Mouse (Mus musculus) liver, embryonic 11.5 days (tissue): Measurements from ENCODE around the gene AI593442. TPM values are rescaled to one million over a fixed set of nuclear protein-coding genes. Genes with fewer than 3 reads are reported as not detected.

Source experiments
- ATAC-seq: fragments of 200-750 bp; cut with Nextera tagmentation; replicated peaks from 2 replicates; pipeline ENCODE4 v1.8.0; 2017; ENCODE audit warnings: moderate number of reproducible peaks, mild to moderate bottlenecking, moderate TSS enrichment, moderate library complexity; ENCODE audit not compliant: low FRiP score
- DNase-seq: peaks from one replicate; pipeline ENCODE4 v3.0.0-alpha.2; 2017; ENCODE audit warnings: low spot score
- H3K27ac ChIP-seq: fragments of 300-500 bp; sonication (generic); 2 replicates; pipeline ENCODE4 v1.5.1; 2014; ENCODE audit warnings: mild to moderate bottlenecking, low read depth, low read length, control low read depth
- H3K27me3 ChIP-seq: fragments of 300-500 bp; sonication (generic); replicated peaks from 2 replicates; pipeline ENCODE4 v1.6.1; 2014; ENCODE audit warnings: low read length, mixed read lengths; ENCODE audit not compliant: control insufficient read depth, insufficient read depth
- H3K36me3 ChIP-seq: fragments of 300-500 bp; sonication (generic); 2 replicates; pipeline ENCODE4 v1.6.1; 2014; ENCODE audit warnings: mild to moderate bottlenecking, low read length, moderate library complexity, mixed read lengths; ENCODE audit not compliant: control insufficient read depth, insufficient read depth
- H3K4me1 ChIP-seq: fragments of 300-500 bp; sonication (generic); replicated peaks from 2 replicates; pipeline ENCODE4 v1.6.1; 2014; ENCODE audit warnings: low read length, mixed read lengths; ENCODE audit not compliant: control insufficient read depth, insufficient read depth
- H3K4me2 ChIP-seq: fragments of 300-500 bp; sonication (generic); 2 replicates; pipeline ENCODE4 v1.6.1; 2014; ENCODE audit warnings: mild to moderate bottlenecking, control low read depth, moderate library complexity
- H3K4me3 ChIP-seq: fragments of 300-500 bp; sonication (generic); 2 replicates; pipeline ENCODE4 v1.5.1; 2014; ENCODE audit warnings: low read depth, low read length, control low read depth
- H3K9ac ChIP-seq: fragments of 300-500 bp; sonication (generic); 2 replicates; pipeline ENCODE4 v1.6.1; 2014; ENCODE audit warnings: low read depth, low read length, control low read depth
- H3K9me3 ChIP-seq: fragments of 300-500 bp; sonication (generic); 2 replicates; pipeline ENCODE4 v1.6.1; 2016; ENCODE audit warnings: low read length, inconsistent platforms, mixed read lengths; ENCODE audit not compliant: control insufficient read depth
- WGBS: fragments of 180-500 bp; shearing (Covaris S2); extraction: QIAGEN DNeasy Blood & Tissue Kit; methylation state at CpG from one replicate; pipeline ENCODE4 v1.1.7; 2014; 5-methylcytosine and 5-hydroxymethylcytosine counted together
- polyA plus RNA-seq: library from polyadenylated mRNA; unstranded; fragments of >200 nt; fragmentation: Nextera tagmentation; extraction: Ambion mirVana; gene quantifications from 2 replicates; pipeline ENCODE4 v1.2.1, GENCODE M21; 2014

AI593442 gene
- polyA plus RNA-seq, 1 experiment from 2014 or later, result 0.10 TPM

DNA sequence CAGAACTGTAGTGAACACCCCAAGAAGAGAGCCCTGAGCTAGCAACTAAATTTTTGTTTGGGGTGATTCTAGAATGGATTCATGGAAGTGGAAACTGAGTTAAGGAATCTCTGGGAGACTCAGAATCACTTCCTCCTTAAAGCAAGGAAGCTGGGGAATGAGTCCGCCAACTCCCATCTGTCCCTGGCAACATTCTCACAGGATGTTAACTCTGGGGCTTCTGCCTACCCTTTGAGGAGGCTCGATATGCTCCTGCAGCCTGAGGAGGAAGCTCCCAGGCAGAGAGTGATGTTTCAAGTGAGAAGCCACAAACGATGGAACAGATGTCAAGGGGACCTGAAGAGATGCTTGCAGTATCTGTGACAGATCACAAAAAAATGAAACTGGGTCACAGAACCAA lies 18.2 kb downstream of the AI593442 start:
- no peak overlapping the region for H3K27ac ChIP-seq
- 62% methylated on average over 3 of the region's 3 CpGs for WGBS
- ATAC-seq, result no peak

DNA sequence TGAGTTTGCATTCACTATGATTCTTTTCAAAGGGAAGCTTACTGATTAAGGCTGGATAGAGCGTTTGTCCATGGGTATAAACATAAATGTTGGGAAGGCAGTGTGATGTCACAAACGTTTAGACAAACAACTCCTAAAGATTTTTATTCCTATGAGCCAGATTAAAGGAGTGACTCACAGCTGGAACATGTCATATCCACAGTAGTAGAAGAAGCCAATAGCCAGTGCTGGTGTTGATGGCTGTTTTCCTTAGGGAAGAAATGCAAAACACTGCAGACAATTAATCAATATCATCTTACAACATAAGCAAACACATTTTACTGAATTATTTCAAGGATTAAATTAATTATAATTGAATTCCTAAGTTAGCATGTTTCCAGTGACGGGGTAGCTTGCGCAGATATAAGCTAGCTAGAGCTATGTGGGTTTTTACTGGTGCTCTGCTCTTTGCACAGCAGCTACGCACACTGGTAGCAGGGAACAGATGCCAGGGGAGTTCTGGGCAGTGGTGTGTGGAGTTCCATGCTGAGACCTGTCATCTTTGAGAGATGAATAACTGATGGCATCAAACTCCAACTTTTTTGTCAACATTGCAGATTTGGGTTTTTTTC lies 29.1 kb downstream of the AI593442 start:
- H3K27ac ChIP-seq, result no peak overlapping the region
- H3K4me3 ChIP-seq, result no peak overlapping the region
- H3K4me2 ChIP-seq, result no peak overlapping the region
- H3K36me3 ChIP-seq, result no peaks in the 10 kb centered on the region
- no peaks in the 10 kb centered on the region for H3K27me3 ChIP-seq
- no peak overlapping the region for H3K9ac ChIP-seq
- ATAC-seq (no peak), DNase-seq (no peak)
- no peaks in the 10 kb centered on the region for H3K4me1 ChIP-seq
- 76% methylated on average over 5 of the region's 5 CpGs for WGBS
- no peaks in the 10 kb centered on the region for H3K9me3 ChIP-seq

More for the DNA sequence above, 18.2 kb downstream of the AI593442 start:
- no peaks in the 10 kb centered on the region for H3K9me3 ChIP-seq
- DNase-seq, result no peak
- H3K4me1 ChIP-seq, result no peaks in the 10 kb centered on the region
- H3K27me3 ChIP-seq, result no peaks in the 10 kb centered on the region
- H3K36me3 ChIP-seq, result no peaks in the 10 kb centered on the region
- H3K4me3 ChIP-seq, result no peak overlapping the region
- H3K4me2 ChIP-seq, result no peak overlapping the region
- H3K9ac ChIP-seq, result no peak overlapping the region

DNA sequence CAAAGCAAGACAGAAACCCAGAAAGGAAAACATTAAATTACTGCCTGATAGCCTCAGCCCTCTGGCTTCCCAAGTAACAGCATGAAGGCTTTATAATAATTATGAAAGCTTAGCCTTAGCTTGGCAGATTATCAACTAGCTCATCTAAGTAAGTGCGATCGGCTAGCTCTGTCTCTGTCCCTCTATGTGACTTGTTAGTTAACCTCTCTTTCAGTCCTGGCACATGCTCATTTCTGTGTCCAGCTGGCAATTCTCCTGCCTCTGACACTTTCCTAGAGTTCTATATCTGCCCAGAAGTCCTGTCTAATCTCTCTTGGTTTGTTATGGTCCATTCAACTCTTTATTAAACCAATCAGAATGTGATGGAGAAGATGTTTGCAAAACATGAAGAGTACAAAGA lies 34.3 kb downstream of the AI593442 start:
- Histone ChIP-seq H3K4me3 (no peak overlapping the region), H3K9me3 (no peaks in the 10 kb centered on the region), H3K9ac (no peak overlapping the region), H3K27me3 (no peaks in the 10 kb centered on the region), H3K27ac (no peak overlapping the region), H3K4me1 (no peaks in the 10 kb centered on the region), H3K36me3 (no peaks in the 10 kb centered on the region), H3K4me2 (no peak overlapping the region)
- 84% methylated on average over 2 of the region's 2 CpGs for WGBS
- no peak for ATAC-seq
- no peak for DNase-seq

DNA sequence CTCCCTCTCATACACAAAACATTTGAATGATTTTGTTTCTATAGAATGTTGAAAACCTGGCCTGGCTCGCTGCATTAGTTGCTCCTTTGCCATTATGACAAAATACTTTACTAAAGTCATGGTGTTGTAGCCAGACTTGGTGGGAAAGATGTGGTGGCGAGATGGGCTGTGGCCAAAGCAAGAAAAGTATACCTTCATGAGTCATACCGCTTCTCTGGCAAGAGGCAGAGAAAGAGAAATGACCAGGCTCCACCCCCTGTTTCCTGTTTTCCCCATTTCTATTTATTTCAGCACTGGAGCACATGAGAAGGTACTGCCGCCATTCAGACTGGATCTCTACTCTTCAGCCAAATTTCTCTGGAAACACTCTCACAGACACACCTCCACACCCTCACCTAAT lies 35.0 kb downstream of the AI593442 start:
- H3K27me3 ChIP-seq, result no peaks in the 10 kb centered on the region
- no peak overlapping the region for H3K4me2 ChIP-seq
- no peak overlapping the region for H3K4me3 ChIP-seq
- H3K9me3 ChIP-seq, result no peaks in the 10 kb centered on the region
- DNase-seq (no peak), ATAC-seq (no peak)
- no peaks in the 10 kb centered on the region for H3K4me1 ChIP-seq
- H3K27ac ChIP-seq, result no peak overlapping the region
- H3K9ac ChIP-seq, result no peak overlapping the region
- WGBS, result 40% methylated on average over 4 of the region's 4 CpGs
- H3K36me3 ChIP-seq, result no peaks in the 10 kb centered on the region

DNA sequence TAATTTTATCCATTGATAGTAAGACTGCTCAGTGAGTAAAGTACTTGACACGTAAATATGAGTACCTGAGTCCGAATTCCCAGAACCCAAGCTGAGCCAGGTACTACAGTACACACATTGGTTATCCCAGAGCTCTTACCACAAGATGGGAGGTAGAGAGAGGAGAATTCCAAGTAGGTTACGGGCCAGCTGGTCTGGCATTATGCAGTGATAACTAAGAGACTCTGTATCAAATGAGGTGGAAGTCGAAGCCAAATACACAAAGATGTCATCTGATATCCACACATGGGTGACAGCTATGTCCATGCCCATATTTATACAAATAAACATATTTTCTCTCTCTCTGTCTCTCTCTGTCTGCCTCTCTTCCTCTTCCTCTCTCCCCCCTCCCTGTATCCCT lies 35.4 kb downstream of the AI593442 start:
- ATAC-seq (no peak), DNase-seq (no peak)
- Histone ChIP-seq H3K4me1 (no peaks in the 10 kb centered on the region), H3K27ac (no peak overlapping the region), H3K4me2 (no peak overlapping the region), H3K9ac (no peak overlapping the region), H3K9me3 (no peaks in the 10 kb centered on the region), H3K4me3 (no peak overlapping the region), H3K36me3 (no peaks in the 10 kb centered on the region), H3K27me3 (no peaks in the 10 kb centered on the region)
- 76% methylated on average over 4 of the region's 4 CpGs for WGBS

DNA sequence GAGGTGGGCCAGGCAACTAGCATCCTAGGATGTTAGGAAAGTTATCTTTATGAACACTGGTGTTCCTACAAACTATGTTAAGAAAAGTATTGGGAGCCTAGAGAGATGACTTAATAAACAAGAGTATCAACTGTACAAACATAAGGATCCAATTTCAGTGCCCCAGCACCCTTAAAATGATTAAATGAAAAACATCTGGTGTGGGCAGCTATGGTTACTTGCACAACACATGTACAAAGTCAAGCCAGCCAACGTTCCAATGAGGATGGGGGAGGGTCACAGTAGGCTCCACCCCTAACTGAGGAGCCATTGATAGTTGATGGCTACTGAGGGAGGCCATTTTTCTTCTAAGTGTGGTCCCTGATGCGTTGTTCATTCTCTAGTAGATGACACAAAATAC lies 43.6 kb downstream of the AI593442 start:
- Histone ChIP-seq H3K36me3 (no peaks in the 10 kb centered on the region), H3K4me2 (no peak overlapping the region), H3K9me3 (no peaks in the 10 kb centered on the region), H3K27me3 (no peaks in the 10 kb centered on the region), H3K4me1 (no peaks in the 10 kb centered on the region), H3K9ac (no peak overlapping the region), H3K27ac (no peak overlapping the region), H3K4me3 (no peak overlapping the region)
- ATAC-seq (no peak), DNase-seq (no peak)
- WGBS, result 56% methylated on average over 2 of the region's 2 CpGs

DNA sequence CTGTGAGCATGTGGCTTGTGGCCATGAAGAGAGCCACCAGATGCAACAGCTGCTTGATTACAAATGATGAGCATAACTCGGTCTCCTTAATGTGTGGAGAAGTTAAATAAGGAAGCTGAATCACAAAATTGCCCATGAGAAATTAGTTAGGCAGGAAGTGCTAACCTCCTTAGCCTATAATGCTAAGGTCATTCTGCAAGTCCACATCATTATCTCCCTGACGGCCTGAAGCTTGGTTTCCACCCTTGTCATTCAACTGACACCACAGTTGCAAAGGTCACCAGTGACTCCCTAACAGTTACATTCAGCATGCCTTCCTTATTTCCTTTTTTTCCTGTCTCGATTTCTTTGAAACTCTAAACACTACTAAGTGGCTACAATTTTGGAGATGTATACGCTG lies 55.7 kb downstream of the AI593442 start:
- Histone ChIP-seq H3K27ac (no peak overlapping the region), H3K36me3 (no peaks in the 10 kb centered on the region), H3K4me3 (no peak overlapping the region), H3K9me3 (no peaks in the 10 kb centered on the region), H3K4me1 (no peaks in the 10 kb centered on the region), H3K9ac (no peak overlapping the region), H3K4me2 (no peak overlapping the region), H3K27me3 (no peaks in the 10 kb centered on the region)
- DNase-seq (no peak), ATAC-seq (no peak)
- 41% methylated on average over 4 of the region's 4 CpGs for WGBS
